Mouse (Mus musculus): Measurements from ENCODE around the gene Hspd1. TPM values are rescaled to one million over a fixed set of nuclear protein-coding genes. Genes with fewer than 3 reads are reported as not detected.

The Hspd1 gene
- total and polyA plus RNA-seq, 3 experiments, result 306 to 885 (median 775) TPM

GRCm38 (mm10) chr1:55079677-55080076 lies 8.4 kb downstream of the Hspd1 start:
- no peak overlapping the region for H3K9ac ChIP-seq (ENCODE audit: control insufficient read depth, low read depth, low read length, poor library complexity, severe bottlenecking)
- no peaks in the 10 kb centered on the region for H3K27me3 ChIP-seq (ENCODE audit: control insufficient read depth in 1 of 2, insufficient read depth in 2 of 2, low read length in 2 of 2)
- H3K4me1 ChIP-seq (ENCODE audit: control insufficient read depth in 1 of 2, insufficient read depth in 2 of 2, low read length in 2 of 2), result peaks cover 11 to 33% of the 10 kb centered on the region in 2 experiments
- no peaks in the 10 kb centered on the region for H3K9me3 ChIP-seq (replicated peaks; ENCODE audit: insufficient read depth, low read length)
- peaks cover 33 to 81% of the 10 kb centered on the region in 2 experiments for H3K36me3 ChIP-seq (ENCODE audit: control insufficient read depth in 1 of 2, insufficient read depth in 2 of 2, low read length in 2 of 2)
- DNase-seq (ENCODE audit: low read depth, low spot score), result no peak
- H3K27ac ChIP-seq (ENCODE audit: control insufficient read depth, low read depth, low read length), result no peak overlapping the region
- TF ChIP-seq MEF2A (IDR thresholded peaks at IDR 0.05; ENCODE audit: extremely low read depth, insufficient replicate concordance, low read depth, low read length, poor library complexity, severe bottlenecking) (no peak), ZKSCAN1 (IDR thresholded peaks at IDR 0.05; ENCODE audit: low read depth, low read length) (no peak)
- H3K4me3 ChIP-seq (ENCODE audit: control insufficient read depth in 1 of 2, insufficient read depth in 1 of 2, low read depth in 2 of 2, low read length in 2 of 2), result no peak overlapping the region
- peaks cover 29% of the 10 kb centered on the region for H3K79me2 ChIP-seq (ENCODE audit: control insufficient read depth, insufficient read depth, low read length, poor library complexity)

- peaks cover 7 to 22% of the 10 kb centered on the region in 2 experiments for H3K4me1 ChIP-seq (ENCODE audit: control insufficient read depth in 1 of 2, insufficient read depth in 2 of 2, low read length in 2 of 2)
- no peak for TF ChIP-seq RAD21 (IDR thresholded peaks at IDR 0.05; ENCODE audit: low read depth, low read length)
- TF ChIP-seq SMC3 (IDR thresholded peaks at IDR 0.05; ENCODE audit: low read depth, low read length), result peak; percentile 21
- TF ChIP-seq NRF1 (IDR thresholded peaks at IDR 0.05; ENCODE audit: insufficient read depth, low read depth, low read length, poor library complexity, severe bottlenecking), result no peak
- TF ChIP-seq CHD1 (IDR thresholded peaks at IDR 0.05; ENCODE audit: low read depth, low read length), result 0 out of 2 replicates have a peak, but pooled peaks have one; percentile 40
- peak; percentile 20; the same call in 1 of the 2 replicates for TF ChIP-seq ZMIZ1 (IDR thresholded peaks at IDR 0.05; ENCODE audit: low read depth, low read length)
- no peak for TF ChIP-seq MAX (IDR thresholded peaks at IDR 0.05; ENCODE audit: low read length)
- 0 out of 2 replicates have a peak, but pooled peaks have one; percentile 44 for TF ChIP-seq POLR2AphosphoS5 (IDR thresholded peaks at IDR 0.05; ENCODE audit: borderline replicate concordance, low read depth, low read length)
- peak; percentile 95 for TF ChIP-seq POLR2AphosphoS2 (IDR thresholded peaks at IDR 0.05; ENCODE audit: low read length)
- peak; percentile 41; the same call in 1 of the 2 replicates for TF ChIP-seq NELFE (IDR thresholded peaks at IDR 0.05; ENCODE audit: low read depth, low read length)
- 0 out of 2 replicates have a peak, but pooled peaks have one; percentile 5 for TF ChIP-seq SIN3A (IDR thresholded peaks at IDR 0.05; ENCODE audit: low read length)
- no peak for TF ChIP-seq E2F4 (IDR thresholded peaks at IDR 0.05; ENCODE audit: borderline replicate concordance, low read depth, low read length)
- TF ChIP-seq JUND (IDR thresholded peaks at IDR 0.05; ENCODE audit: low read depth, low read length), result peak; percentile 44; the same call in 1 of the 2 replicates
- TF ChIP-seq CHD2 (IDR thresholded peaks at IDR 0.05; ENCODE audit: low read length), result peak; percentile 39; the same call in 1 of the 2 replicates
- TF ChIP-seq POLR2A (IDR thresholded peaks at IDR 0.05; ENCODE audit: control insufficient read depth in 1 of 2, insufficient read depth in 1 of 2, low read depth in 1 of 2, low read length in 2 of 2, poor library complexity in 1 of 2), result peak in 1 of 2 experiments; percentile 74; a peak in 2 of 4 replicates
- no peak for TF ChIP-seq ETS1 (IDR thresholded peaks at IDR 0.05; ENCODE audit: low read depth, low read length)
Measured at GRCm38 (mm10) chr1:55076849-55077516, 11.1 kb downstream of the Hspd1 start.

More at GRCm38 (mm10) chr1:55076849-55077516, 11.1 kb downstream of the Hspd1 start:
- Histone ChIP-seq H3K27me3 (ENCODE audit: control insufficient read depth in 1 of 2, insufficient read depth in 2 of 2, low read length in 2 of 2) (no peaks in the 10 kb centered on the region), H3K36me3 (ENCODE audit: control insufficient read depth in 1 of 2, insufficient read depth in 2 of 2, low read length in 2 of 2) (peaks cover 19 to 56% of the 10 kb centered on the region in 2 experiments), H3K27ac (ENCODE audit: control insufficient read depth, low read depth, low read length) (peak overlapping the region; percentile 63), H3K9me3 (replicated peaks; ENCODE audit: insufficient read depth, low read length) (no peaks in the 10 kb centered on the region), H3K79me2 (ENCODE audit: control insufficient read depth, insufficient read depth, low read length, poor library complexity) (peaks cover 6% of the 10 kb centered on the region; the same call in 1 of the 2 replicates), H3K4me3 (ENCODE audit: control insufficient read depth in 1 of 2, insufficient read depth in 1 of 2, low read depth in 2 of 2, low read length in 2 of 2) (no peak overlapping the region), H3K9ac (ENCODE audit: control insufficient read depth, low read depth, low read length, poor library complexity, severe bottlenecking) (no peak overlapping the region)
- peak; percentile 74 for DNase-seq (ENCODE audit: low read depth, low spot score)

Data from MEL (cell line).